ENCODE assay signal across 22 mouse cellular contexts in genomic region chr1:159211711-159212110, GRCm38 (mm10). TPM values are rescaled to one million over a fixed set of nuclear protein-coding genes. Genes with fewer than 3 reads are reported as not detected.
DNase-seq lines count a peak whose midpoint lies in the region; TF ChIP-seq lines count a peak whose summit lies in the region.
"Had no signal": no experiment of that assay in that cellular context is flagged by ENCODE, and none has a peak within 500 bp of the region (broad histone marks: within the 10 kb centered on the region; RNA-seq: fewer than 3 reads in every experiment).

No protein-coding gene starts in this region.

- peak; percentile 55 for DNase-seq in left cerebral cortex, adult 11 months (ENCODE audit: low spot score)
- DNase-seq in left cerebral cortex, postnatal 4 days: no peak
- DNase-seq in layer of hippocampus, postnatal 14 days (ENCODE audit: low spot score in 2 of 2): peak; percentile 25 to 44
- peak; percentile 38 to 40 for DNase-seq in left cerebral cortex, postnatal 36 days (ENCODE audit: low spot score in 2 of 2)
- DNase-seq in ovary, postnatal 36 days (ENCODE audit: low spot score): no peak
- DNase-seq in thymus, postnatal 10 days (ENCODE audit: low spot score in 2 of 2): no peak
- DNase-seq: adrenal gland, postnatal 10 days; cerebellum, adult 2 months; cerebellum, postnatal 25 days; embryo, embryonic 11 days; gastrocnemius, postnatal 25 days; heart, adult 18-20 months; heart, postnatal 10 days; kidney, postnatal 25 days; liver, postnatal 0 days; right cerebral cortex, postnatal 4 days; thymus, postnatal 36 days had no signal

- no peak for TF ChIP-seq CTCF in cortical plate, adult 2 months (IDR thresholded peaks at IDR 0.05; ENCODE audit: extremely low read depth, insufficient read depth, low read length)

- no peak for TF ChIP-seq POLR2A in cortical plate, adult 2 months (IDR thresholded peaks at IDR 0.05; ENCODE audit: extremely low read depth, insufficient read depth, low read length)

- H3K4me3 ChIP-seq in cortical plate, adult 2 months (ENCODE audit: insufficient read depth, low read length): no peak overlapping the region
- H3K4me3 ChIP-seq: embryonic facial prominence, embryonic 13.5 days; heart, embryonic 12.5 days; neural tube, embryonic 15.5 days had no signal

- peaks cover 2% of the 10 kb centered on the region for H3K4me1 ChIP-seq in cortical plate, adult 2 months (ENCODE audit: control insufficient read depth, insufficient read depth, low read length)
- H3K4me1 ChIP-seq: embryonic facial prominence, embryonic 13.5 days; heart, embryonic 12.5 days; neural tube, embryonic 15.5 days had no signal

- peak overlapping the region; percentile 84 for H3K27ac ChIP-seq in cortical plate, adult 2 months (ENCODE audit: insufficient read depth, low read length)
- H3K27ac ChIP-seq: embryonic facial prominence, embryonic 13.5 days; hindbrain, postnatal 0 days; neural tube, embryonic 15.5 days had no signal

- intact Hi-C loops in left cerebral cortex, postnatal 4 days (cut with DNase I): no loop called here
- intact Hi-C loops in left cerebral cortex, postnatal 36 days (cut with DNase I): no loop called here

RNA-seq across cellular contexts. Expression of gene Cop1, which starts 20.4 kb away (rescaled TPM):
- total RNA-seq in left cerebral cortex, postnatal 4 days (2021): 100 to 1,000 TPM; 152 to 162 TPM
- 94.7 and 95.1 TPM in 2 replicates for polyA plus RNA-seq in cortical plate, adult 2 months (2012; rRNA removed)
- total RNA-seq in layer of hippocampus, postnatal 14 days (2021): 100 to 1,000 TPM; 135 to 138 TPM
- 100 to 1,000 TPM; 154 to 157 TPM for total RNA-seq in left cerebral cortex, postnatal 36 days (2021)

Comparison
In these comparisons a context has a peak if more than half of its experiments do, and no peak if none do; other contexts are left out.
1. DNase-seq: peak in left cerebral cortex, adult 11 months (single experiment), layer of hippocampus, postnatal 14 days (2 of 2) and left cerebral cortex, postnatal 36 days (2 of 2); none in left cerebral cortex, postnatal 4 days (single experiment), ovary, postnatal 36 days (single experiment) and thymus, postnatal 10 days (0 of 2).